Mouse (Mus musculus): ENCODE data around the gene Best3.

DNA sequence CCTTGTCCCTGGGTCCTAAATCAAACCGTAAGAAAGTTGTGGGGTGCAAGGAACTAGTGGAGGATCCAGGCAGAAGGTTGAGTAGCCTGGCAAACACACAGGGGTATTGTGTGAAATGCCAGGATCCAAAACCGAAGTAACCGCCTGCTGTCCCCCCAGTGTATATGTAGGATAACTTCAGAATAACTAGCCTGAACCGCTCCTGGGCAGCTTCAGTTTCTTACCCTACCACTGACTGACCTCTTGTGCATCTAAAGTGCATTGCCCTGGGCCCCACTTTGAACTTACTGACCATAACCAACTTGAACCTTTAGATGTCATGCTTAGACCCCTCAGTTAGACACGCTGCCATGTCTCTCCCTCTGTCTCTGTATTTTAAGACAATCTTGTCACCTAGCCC is 9.0 kb downstream of the Best3 start:
- no peak for TF ChIP-seq POLR2A (IDR thresholded peaks at IDR 0.05; ENCODE audit: insufficient read depth, low read length)
- no peak for TF ChIP-seq EP300 (IDR thresholded peaks at IDR 0.05; ENCODE audit: insufficient read depth, low read depth, low read length)
- no peak for TF ChIP-seq CTCF (IDR thresholded peaks at IDR 0.05; ENCODE audit: low read depth, low read length)

Measured in ES-Bruce4 (cell line).